Mouse (Mus musculus) CH12.LX (cell line): Measurements from ENCODE around the gene D2hgdh. TPM values are rescaled to one million over a fixed set of nuclear protein-coding genes. Genes with fewer than 3 reads are reported as not detected.
"Not testable (repeated sequence)": the region's sequence is repeated elsewhere in the genome, so short reads cannot be mapped to it uniquely, and the experiment has no call there.

ENCODE experiments used
- DNase-seq: peaks from one replicate; pipeline ENCODE4 v3.0.0-alpha.2; 2013; ENCODE audit errors: extremely low read depth
- H3K27ac ChIP-seq: 2 replicates; pipeline ENCODE4 v1.5.1; 2012; ENCODE audit warnings: low read depth, mild to moderate bottlenecking, control low read depth, moderate library complexity; ENCODE audit not compliant: insufficient read depth
- H3K27me3 ChIP-seq: replicated peaks from 2 replicates; pipeline ENCODE3; 2012; ENCODE audit warnings: inconsistent platforms
- H3K36me3 ChIP-seq, 2 experiments: replicated peaks in 1 of 2; 2 replicates each; pipeline versions ENCODE3 to v1.6.1; 2012; ENCODE audit warnings: inconsistent platforms in 1 of 2, low read length in 1 of 2, mild to moderate bottlenecking in 1 of 2, mixed read lengths in 1 of 2, moderate library complexity in 1 of 2; ENCODE audit not compliant: control insufficient read depth in 1 of 2, insufficient read depth in 1 of 2
- H3K4me1 ChIP-seq, 2 experiments: 2 replicates each; pipeline ENCODE4 v1.6.1; 2012; ENCODE audit warnings: inconsistent platforms in 1 of 2, moderate library complexity in 1 of 2; ENCODE audit not compliant: insufficient read depth in 2 of 2, control insufficient read depth in 1 of 2
- H3K4me2 ChIP-seq: 2 replicates; pipeline ENCODE4 v1.6.1; 2012; ENCODE audit warnings: low read depth, mild to moderate bottlenecking, control low read depth; ENCODE audit not compliant: poor library complexity, insufficient read depth, severe bottlenecking
- H3K4me3 ChIP-seq, 3 experiments: fragments of 150-350 bp in 1 of 3; sonication (generic) in 1 of 3; replicated peaks in 1 of 3; 2 replicates each; pipeline versions ENCODE3 to v1.5.1; 2011 to 2012; ENCODE audit warnings: low read depth in 2 of 3, low read length in 2 of 3, mild to moderate bottlenecking in 2 of 3, moderate library complexity in 2 of 3, control low read depth in 1 of 3, improper control_type of control experiment in 1 of 3, inconsistent platforms in 1 of 3, mixed read lengths in 1 of 3; ENCODE audit not compliant: poor library complexity in 1 of 3
- H3K79me2 ChIP-seq: replicated peaks from 2 replicates; pipeline ENCODE4 v1.6.1; 2012; ENCODE audit warnings: mild to moderate bottlenecking, moderate library complexity; ENCODE audit not compliant: control insufficient read depth, poor library complexity, insufficient read depth, severe bottlenecking; ENCODE audit errors: extremely low read depth
- H3K9ac ChIP-seq: 2 replicates; pipeline ENCODE4 v1.6.1; 2012; ENCODE audit warnings: low read depth, mild to moderate bottlenecking, control low read depth, moderate library complexity; ENCODE audit not compliant: insufficient read depth
- H3K9me3 ChIP-seq: replicated peaks from 2 replicates; pipeline ENCODE3; 2012; ENCODE audit warnings: low read length, inconsistent platforms, mixed read lengths
- CHD1 ChIP-seq: IDR thresholded peaks from 2 replicates; pipeline ENCODE4 v1.6.1; 2012; ENCODE audit warnings: low read depth, low read length, improper control_type of control experiment, inconsistent platforms
- EP300 ChIP-seq: IDR thresholded peaks from 2 replicates; pipeline ENCODE4 v1.6.1; 2011; ENCODE audit warnings: low read length, improper control_type of control experiment
- GABPA ChIP-seq: IDR thresholded peaks from 2 replicates; pipeline ENCODE4 v1.6.1; 2012; ENCODE audit warnings: low read depth, low read length, improper control_type of control experiment, inconsistent platforms; ENCODE audit not compliant: insufficient replicate concordance
- IRF4 ChIP-seq: IDR thresholded peaks from 2 replicates; pipeline ENCODE4 v1.6.1; 2014; ENCODE audit warnings: low read depth, mild to moderate bottlenecking, inconsistent platforms, low read length, improper control_type of control experiment
- JUN ChIP-seq: IDR thresholded peaks from 2 replicates; pipeline ENCODE4 v1.6.1; 2011; ENCODE audit warnings: low read depth, mild to moderate bottlenecking, low read length, improper control_type of control experiment, moderate library complexity; ENCODE audit not compliant: insufficient read depth
- KAT2A ChIP-seq: IDR thresholded peaks from 2 replicates; pipeline ENCODE4 v1.6.1; 2012; ENCODE audit warnings: low read length, improper control_type of control experiment, inconsistent platforms; ENCODE audit not compliant: insufficient replicate concordance
- MEF2A ChIP-seq: IDR thresholded peaks from 2 replicates; pipeline ENCODE4 v1.6.1; 2014; ENCODE audit warnings: low read depth, mild to moderate bottlenecking, inconsistent platforms, low read length, improper control_type of control experiment, borderline replicate concordance
- MXI1 ChIP-seq: IDR thresholded peaks from 2 replicates; pipeline ENCODE4 v1.6.1; 2011; ENCODE audit warnings: mild to moderate bottlenecking, low read depth, low read length, improper control_type of control experiment
- NELFE ChIP-seq: IDR thresholded peaks from 2 replicates; pipeline ENCODE4 v1.6.1; 2011; ENCODE audit warnings: low read depth, low read length, improper control_type of control experiment
- NRF1 ChIP-seq: IDR thresholded peaks from 2 replicates; pipeline ENCODE4 v1.6.1; 2014; ENCODE audit warnings: low read depth, mild to moderate bottlenecking, inconsistent platforms, low read length, improper control_type of control experiment, moderate library complexity
- PAX5 ChIP-seq: IDR thresholded peaks from 2 replicates; pipeline ENCODE4 v1.6.1; 2012; ENCODE audit warnings: low read length, inconsistent platforms, mixed read lengths
- POLR2A ChIP-seq: IDR thresholded peaks from 2 replicates; pipeline ENCODE4 v1.6.1; 2011; ENCODE audit warnings: low read depth, mild to moderate bottlenecking, improper control_type of control experiment, low read length
- UBTF ChIP-seq: IDR thresholded peaks from 2 replicates; pipeline ENCODE4 v1.6.1; 2012; ENCODE audit warnings: low read depth, mild to moderate bottlenecking, inconsistent platforms, low read length, improper control_type of control experiment, moderate library complexity
- USF1 ChIP-seq: IDR thresholded peaks from 2 replicates; pipeline ENCODE4 v1.6.1; 2014; ENCODE audit warnings: low read depth, mild to moderate bottlenecking, inconsistent platforms, low read length, improper control_type of control experiment
- USF2 ChIP-seq: conservative IDR thresholded peaks from 2 replicates; pipeline ENCODE4 v1.6.1; 2011; ENCODE audit warnings: low read depth, low read length, improper control_type of control experiment
- ZC3H11A ChIP-seq: IDR thresholded peaks from 2 replicates; pipeline ENCODE4 v1.6.1; 2012; ENCODE audit warnings: low read depth, mild to moderate bottlenecking, inconsistent platforms, low read length, improper control_type of control experiment
- ZMIZ1 ChIP-seq: IDR thresholded peaks from 2 replicates; pipeline ENCODE4 v1.6.1; 2012; ENCODE audit warnings: low read depth, mild to moderate bottlenecking, inconsistent platforms, low read length, improper control_type of control experiment
- dilution Hi-C: fragments of 300-500 bp; cut with MboI; formaldehyde crosslinking; loops from 2 replicates; pipeline ENCODE4 v1.14.3; 2020; ENCODE audit warnings: low sequenced_read_pairs; ENCODE audit not compliant: extremely low pct_unique_long_range_greater_than_20kb, extremely low pct_ligation_motif_present
- in situ Hi-C: fragments of 300-500 bp; cut with MboI; formaldehyde crosslinking; loops from 3 replicates; pipeline ENCODE4 v1.14.3; 2019; ENCODE audit warnings: low sequenced_read_pairs, low pct_ligation_motif_present, low pct_unique_long_range_greater_than_20kb, mixed read lengths
- polyA plus RNA-seq: library from polyadenylated mRNA; unstranded; fragments of >175 nt; gene quantifications from 2 replicates; pipeline ENCODE4 v1.2.1, GENCODE M21; 2012; ENCODE audit warnings: low read depth; ENCODE audit not compliant: insufficient read length
- total RNA-seq, 2 experiments: library from RNA; depleted of rRNA; stranded (reverse); fragments of 300-350 nt in 1 of 2; fragments of >200 nt in 1 of 2; gene quantifications; 2 replicates each; pipeline ENCODE4 v1.2.3; 2012 to 2014

D2hgdh gene
- total and polyA plus RNA-seq, 3 experiments = 11.1 to 14.3 (median 13.1) TPM

DNA sequence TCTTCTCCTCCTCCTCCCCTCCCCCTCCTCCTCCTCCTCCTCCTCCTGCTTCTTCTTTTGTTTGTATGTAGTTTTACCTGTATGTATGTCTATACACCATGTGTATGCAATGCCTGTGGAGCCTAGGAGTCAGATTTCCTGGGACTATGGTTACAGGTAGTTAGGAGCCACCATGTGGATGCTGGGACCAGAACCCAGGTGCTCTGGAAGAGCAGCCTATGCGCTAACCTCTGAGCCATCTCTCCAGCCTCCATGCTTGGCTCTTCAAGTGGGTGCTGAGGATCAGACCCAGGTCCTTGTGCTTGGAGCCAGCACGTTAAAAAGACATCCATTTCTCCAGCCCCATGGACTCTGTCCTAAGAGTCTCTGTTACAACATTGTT, 11.8 kb downstream of the D2hgdh start:
- H3K36me3 ChIP-seq = peaks cover 16 to 39% of the 10 kb centered on the region in 2 experiments
- no peak overlapping the region for H3K4me2 ChIP-seq
- no peak overlapping the region for H3K27ac ChIP-seq
- peaks cover 0 to 6% of the 10 kb centered on the region in 2 experiments; a peak in 2 of 4 replicates for H3K4me1 ChIP-seq
- no peaks in the 10 kb centered on the region for H3K27me3 ChIP-seq
- H3K9ac ChIP-seq = no peak overlapping the region
- H3K4me3 ChIP-seq = no peak overlapping the region
- DNase-seq = no peak
- H3K9me3 ChIP-seq = no peaks in the 10 kb centered on the region
- dilution Hi-C loops = no loop called here
- H3K79me2 ChIP-seq = no peaks in the 10 kb centered on the region
- in situ Hi-C loops = no loop called here
- TF ChIP-seq PAX5 (no peak), ZMIZ1 (no peak), JUN (no peak), KAT2A (no peak), IRF4 (no peak), GABPA (no peak), USF2 (no peak), NELFE (no peak), ZC3H11A (no peak), POLR2A (no peak), UBTF (no peak), EP300 (no peak), MXI1 (no peak)

- H3K4me1 ChIP-seq = peaks cover 0 to 6% of the 10 kb centered on the region in 2 experiments; a peak in 2 of 4 replicates
- dilution Hi-C loops (no loop called here), in situ Hi-C loops (no loop called here)
- TF ChIP-seq USF1 (no peak), POLR2A (no peak), NRF1 (no peak), MEF2A (no peak), CHD1 (no peak)
- H3K9ac ChIP-seq = no peak overlapping the region
- H3K36me3 ChIP-seq = peaks cover 16 to 39% of the 10 kb centered on the region in 2 experiments
- no peak for DNase-seq
- no peak overlapping the region for H3K4me2 ChIP-seq
- H3K79me2 ChIP-seq = no peaks in the 10 kb centered on the region
- H3K27ac ChIP-seq = no peak overlapping the region
- H3K9me3 ChIP-seq = no peaks in the 10 kb centered on the region
- H3K27me3 ChIP-seq = no peaks in the 10 kb centered on the region
- H3K4me3 ChIP-seq = no peak overlapping the region
These were observed 12.6 kb downstream of the D2hgdh start for GRCm38 (mm10) chr1:93837335-93837734.

- H3K36me3 ChIP-seq = peaks cover 16 to 37% of the 10 kb centered on the region in 2 experiments
- H3K27me3 ChIP-seq, H3K9me3 ChIP-seq, H3K9ac ChIP-seq, H3K4me3 ChIP-seq, H3K4me2 ChIP-seq, dilution Hi-C loops, H3K79me2 ChIP-seq, in situ Hi-C loops, H3K27ac ChIP-seq, H3K4me1 ChIP-seq, DNase-seq: not testable (repeated sequence)
These were observed 13.9 kb downstream of the D2hgdh start for GRCm38 (mm10) chr1:93838569-93838968.

- dilution Hi-C loops, H3K27me3 ChIP-seq, H3K9ac ChIP-seq, H3K27ac ChIP-seq, H3K4me3 ChIP-seq, H3K9me3 ChIP-seq, in situ Hi-C loops, H3K4me2 ChIP-seq, H3K79me2 ChIP-seq, H3K4me1 ChIP-seq, DNase-seq, H3K36me3 ChIP-seq: not testable (repeated sequence)
These were observed 21.2 kb downstream of the D2hgdh start for GRCm38 (mm10) chr1:93845766-93846366.
